Mouse (Mus musculus) heart, postnatal 4 days (tissue): ENCODE measurements around the gene Hint1. TPM values are rescaled to one million over a fixed set of nuclear protein-coding genes. Genes with fewer than 3 reads are reported as not detected.

Experiments
- total RNA-seq, 2 experiments: library from RNA; stranded (reverse); gene quantifications; 2 replicates each; pipeline ENCODE4 v1.2.3; 2021

The Hint1 gene
- total RNA-seq, 2 experiments from 2014 or later, result 364 to 393 TPM

Other genes with a start within 250 kb of the Hint1 start
- gene Cdc42se2, start 78.7 kb upstream of the Hint1 start, total RNA-seq, result 10 to 100 TPM; 44.3 to 47.1 TPM
- 10 to 100 TPM; 20.3 to 28.3 TPM for gene Lyrm7, start 5.5 kb upstream of the Hint1 start, total RNA-seq
- 100 to 1,000 TPM; 153 to 177 TPM for gene Gpx3, start 36.1 kb downstream of the Hint1 start, total RNA-seq
- 10 to 100 TPM; 29.5 to 33.7 TPM for gene Tnip1, start 96.5 kb downstream of the Hint1 start, total RNA-seq
- 100 to 1,000 TPM; 355 to 365 TPM for gene Anxa6, start 167.1 kb downstream of the Hint1 start, total RNA-seq
- 10 to 100 TPM in 1 of 2 experiments, 1 to 10 TPM in 1; 9.2 to 12.2 TPM for gene Ccdc69, start 211.7 kb downstream of the Hint1 start, total RNA-seq
- 10 to 100 TPM; 12.4 to 13.1 TPM for gene Gm2a, start 231.7 kb downstream of the Hint1 start, total RNA-seq